Mouse (Mus musculus) G1E (cell line): ENCODE data around the gene Cdkal1. TPM values are rescaled to one million over a fixed set of nuclear protein-coding genes. Genes with fewer than 3 reads are reported as not detected.

Source experiments
- ATAC-seq: 2 replicates; pipeline ENCODE4 v1.8.0; 2016; ENCODE audit warnings: mild to moderate bottlenecking; ENCODE audit not compliant: insufficient number of reproducible peaks, poor library complexity, low FRiP score, severe bottlenecking; ENCODE audit errors: extremely low read depth
- DNase-seq: peaks from one replicate; pipeline ENCODE4 v3.0.0; 2012; ENCODE audit warnings: low spot score
- H3K27me3 ChIP-seq: 2 replicates; pipeline ENCODE4 v1.6.1; 2012; ENCODE audit warnings: mild to moderate bottlenecking, low read length, inconsistent platforms; ENCODE audit not compliant: insufficient read depth
- H3K36me3 ChIP-seq: replicated peaks from 2 replicates; pipeline ENCODE3; 2012; ENCODE audit warnings: mild to moderate bottlenecking, inconsistent platforms
- H3K4me1 ChIP-seq: 2 replicates; pipeline ENCODE4 v1.6.1; 2012; ENCODE audit warnings: low read depth, low read length, inconsistent platforms, mixed read lengths; ENCODE audit not compliant: insufficient read depth
- H3K4me3 ChIP-seq: 2 replicates; pipeline ENCODE4 v1.5.1; 2012; ENCODE audit warnings: low read depth, mild to moderate bottlenecking, inconsistent platforms, low read length, moderate library complexity, mixed read lengths
- H3K9me3 ChIP-seq: replicated peaks from 2 replicates; pipeline ENCODE4 v1.6.1; 2012; ENCODE audit warnings: inconsistent platforms
- CTCF ChIP-seq: IDR thresholded peaks from 2 replicates; pipeline ENCODE4 v1.5.1; 2012; ENCODE audit warnings: low read depth, low read length, inconsistent platforms, mixed read lengths
- GATA1 ChIP-seq: IDR thresholded peaks from 2 replicates; pipeline ENCODE4 v1.6.1; 2012; ENCODE audit warnings: borderline replicate concordance, low read length, inconsistent platforms, mixed read lengths
- GATA2 ChIP-seq: IDR thresholded peaks from 2 replicates; pipeline ENCODE4 v1.6.1; 2012; ENCODE audit warnings: low read depth, low read length, inconsistent platforms, borderline replicate concordance
- POLR2AphosphoS5 ChIP-seq: IDR thresholded peaks from 2 replicates; pipeline ENCODE4 v1.6.1; 2012; ENCODE audit warnings: low read depth, low read length, inconsistent platforms; ENCODE audit not compliant: insufficient replicate concordance
- TAL1 ChIP-seq: conservative IDR thresholded peaks from 2 replicates; pipeline ENCODE4 v1.6.1; 2012; ENCODE audit warnings: low read depth, low read length, inconsistent platforms, mixed read lengths
- polyA plus RNA-seq: library from polyadenylated mRNA; stranded (reverse); fragments of >175 nt; gene quantifications from 2 replicates; pipeline ENCODE4 v1.2.3, GENCODE M21; 2012
- total RNA-seq, 2 experiments: library from RNA; stranded (forward) in 1 of 2; stranded (reverse) in 1 of 2; fragments of 200-1000 nt in 1 of 2; fragments of >200 nt in 1 of 2; fragmentation: Nextera tagmentation in 1 of 2; gene quantifications; 2 replicates each; pipeline ENCODE4 v1.2.3; 2014 to 2017

Cdkal1 gene
- total and polyA plus RNA-seq, 3 experiments, result 0.98 to 53.9 (median 35.6) TPM

- H3K4me3 ChIP-seq, result no peak overlapping the region
- TF ChIP-seq GATA2 (no peak), POLR2AphosphoS5 (no peak), CTCF (no peak), TAL1 (no peak), GATA1 (no peak)
These were observed 64.0 kb downstream of the Cdkal1 start for GRCm38 (mm10) chr13:29791439-29791838.

GRCm38 (mm10) chr13:29786984-29787383, 68.5 kb downstream of the Cdkal1 start:
- H3K4me3 ChIP-seq, result no peak overlapping the region
- TF ChIP-seq TAL1 (no peak), GATA2 (no peak), CTCF (no peak), GATA1 (no peak), POLR2AphosphoS5 (no peak)
- no peaks in the 10 kb centered on the region for H3K27me3 ChIP-seq
- no peak; the same call in 1 of the 2 replicates for ATAC-seq
- H3K4me1 ChIP-seq, result peaks cover 15% of the 10 kb centered on the region
- DNase-seq, result no peak
- H3K36me3 ChIP-seq, result peaks cover 2% of the 10 kb centered on the region
- H3K9me3 ChIP-seq, result no peaks in the 10 kb centered on the region

More at GRCm38 (mm10) chr13:29791439-29791838, 64.0 kb downstream of the Cdkal1 start:
- Histone ChIP-seq H3K4me1 (peaks cover 21% of the 10 kb centered on the region), H3K9me3 (no peaks in the 10 kb centered on the region), H3K36me3 (peaks cover 11% of the 10 kb centered on the region), H3K27me3 (no peaks in the 10 kb centered on the region)
- DNase-seq (no peak), ATAC-seq (no peak)

DNA sequence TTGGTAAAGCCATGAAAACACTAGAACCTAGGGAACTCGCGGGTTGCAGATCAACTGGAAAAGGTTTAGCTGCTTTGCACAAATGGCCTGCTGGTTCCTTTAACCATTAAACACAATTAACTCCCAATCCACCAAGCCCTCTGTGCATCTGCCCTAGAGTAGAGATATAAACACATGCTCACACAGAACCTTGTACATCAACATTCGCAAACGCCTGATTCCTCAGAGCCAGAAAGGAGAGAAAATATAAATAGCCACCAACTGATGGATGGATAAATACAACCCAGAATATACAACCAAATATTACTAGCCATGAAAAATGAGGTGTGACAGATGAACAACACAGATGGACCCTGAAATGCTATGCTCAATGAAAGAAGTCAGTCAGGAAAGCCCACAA, 70.6 kb downstream of the Cdkal1 start:
- ATAC-seq (no peak), DNase-seq (no peak)
- H3K27me3 ChIP-seq, result no peaks in the 10 kb centered on the region
- peaks cover 8% of the 10 kb centered on the region for H3K36me3 ChIP-seq
- TF ChIP-seq GATA1 (no peak), TAL1 (no peak), POLR2AphosphoS5 (no peak), GATA2 (no peak), CTCF (no peak)
- H3K4me3 ChIP-seq, result no peak overlapping the region
- H3K9me3 ChIP-seq, result no peaks in the 10 kb centered on the region
- peaks cover 6% of the 10 kb centered on the region; the same call in 1 of the 2 replicates for H3K4me1 ChIP-seq

DNA sequence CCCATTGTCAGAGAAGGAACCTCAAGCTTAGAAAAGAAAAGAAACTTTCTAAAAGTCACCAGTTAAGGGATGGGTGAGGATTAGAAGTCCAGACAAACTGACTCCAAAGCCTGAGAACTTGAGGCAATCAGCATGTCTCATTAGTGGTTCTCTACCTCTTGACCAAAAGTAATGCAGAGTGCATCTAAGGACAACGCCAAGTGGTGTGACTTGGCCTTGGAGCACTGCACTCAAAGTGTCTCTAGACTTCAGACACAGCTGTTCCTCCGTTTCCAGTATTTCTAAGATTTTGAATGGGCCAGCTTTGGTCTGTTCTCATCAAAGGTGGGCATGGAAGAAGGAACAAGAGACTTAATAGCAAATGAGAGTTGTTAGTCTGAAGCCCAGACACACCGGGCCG, 74.1 kb downstream of the Cdkal1 start:
- no peak for ATAC-seq
- Histone ChIP-seq H3K4me1 (no peaks in the 10 kb centered on the region), H3K4me3 (no peak overlapping the region), H3K9me3 (no peaks in the 10 kb centered on the region), H3K36me3 (peaks cover 15% of the 10 kb centered on the region), H3K27me3 (no peaks in the 10 kb centered on the region)
- DNase-seq, result no peak
- TF ChIP-seq GATA1 (no peak), TAL1 (no peak), CTCF (no peak), POLR2AphosphoS5 (no peak), GATA2 (no peak)

DNA sequence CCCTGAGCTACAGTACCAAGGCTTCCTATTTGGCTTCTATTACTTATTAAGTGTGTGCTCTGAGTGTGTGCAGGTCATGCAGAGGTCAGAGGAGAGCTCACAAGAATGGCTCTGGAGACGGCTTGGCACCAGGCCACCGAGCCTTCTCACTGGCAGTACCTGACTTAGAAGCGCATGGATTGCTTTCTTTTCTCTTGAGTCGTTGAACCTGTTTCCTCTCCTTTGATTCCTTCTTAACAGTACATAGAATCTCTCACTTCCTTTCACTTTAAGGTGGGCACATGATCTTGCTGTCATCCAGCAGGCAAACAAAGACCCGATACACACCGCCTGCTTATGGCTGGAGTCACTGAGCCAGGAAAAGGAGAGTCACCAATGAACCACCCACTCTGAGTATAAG, 74.8 kb downstream of the Cdkal1 start:
- H3K4me3 ChIP-seq, result no peak overlapping the region
- peaks cover 20% of the 10 kb centered on the region for H3K36me3 ChIP-seq
- H3K9me3 ChIP-seq, result no peaks in the 10 kb centered on the region
- TF ChIP-seq GATA2 (no peak), GATA1 (no peak), TAL1 (no peak), POLR2AphosphoS5 (no peak), CTCF (no peak)
- ATAC-seq (no peak), DNase-seq (no peak)
- no peaks in the 10 kb centered on the region for H3K4me1 ChIP-seq
- no peaks in the 10 kb centered on the region for H3K27me3 ChIP-seq

DNA sequence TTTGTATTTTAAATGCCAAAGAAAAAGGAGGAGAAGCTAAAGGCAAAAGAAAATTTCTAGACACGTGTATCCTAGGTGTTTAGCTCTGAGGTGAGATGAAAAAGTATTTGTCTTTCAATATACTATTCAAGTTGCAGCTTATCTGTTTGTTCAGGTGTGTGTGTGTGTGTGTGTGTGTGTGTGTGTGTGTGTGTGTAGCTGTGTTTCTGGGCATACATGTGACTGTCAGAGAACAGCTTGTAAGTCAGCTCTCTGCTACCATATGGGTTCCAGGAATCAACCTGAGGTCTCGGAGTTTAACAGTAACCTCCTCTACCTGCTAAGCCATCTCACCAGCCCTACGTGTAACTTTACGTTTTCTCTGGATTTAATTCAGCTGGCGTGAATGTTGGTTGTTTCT, 76.0 kb downstream of the Cdkal1 start:
- Histone ChIP-seq H3K36me3 (peaks cover 24% of the 10 kb centered on the region), H3K9me3 (no peaks in the 10 kb centered on the region), H3K4me1 (no peaks in the 10 kb centered on the region), H3K4me3 (no peak overlapping the region), H3K27me3 (no peaks in the 10 kb centered on the region)
- TF ChIP-seq GATA1, result no peak
- DNase-seq (no peak), ATAC-seq (no peak)

DNA sequence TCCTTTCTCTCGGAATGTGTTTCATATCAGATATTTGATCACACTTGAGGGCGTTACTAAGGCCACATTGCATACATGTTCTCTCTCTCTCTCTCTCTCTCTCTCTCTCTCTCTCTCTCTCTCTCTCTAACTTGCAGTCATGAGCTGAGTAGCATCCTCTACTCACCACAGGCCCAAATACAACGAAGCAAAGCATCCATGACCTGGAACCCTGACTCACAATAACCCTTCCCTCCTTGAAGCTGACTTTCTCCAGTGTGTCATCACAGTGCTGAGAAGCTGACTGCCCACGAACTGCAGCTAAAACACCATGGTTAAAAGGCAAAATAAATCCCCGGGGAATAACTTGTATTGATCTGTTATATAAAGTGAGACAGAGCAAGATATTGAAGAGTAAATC, 76.4 kb downstream of the Cdkal1 start:
- peaks cover 3% of the 10 kb centered on the region; the same call in 1 of the 2 replicates for H3K4me1 ChIP-seq
- peaks cover 26% of the 10 kb centered on the region for H3K36me3 ChIP-seq
- H3K4me3 ChIP-seq, result no peak overlapping the region
- TF ChIP-seq GATA2 (no peak), POLR2AphosphoS5 (no peak)
- H3K9me3 ChIP-seq, result no peaks in the 10 kb centered on the region
- ATAC-seq, result no peak
- H3K27me3 ChIP-seq, result no peaks in the 10 kb centered on the region
- no peak for DNase-seq
